Mouse (Mus musculus): ENCODE measurements around the gene Tnfrsf13c. TPM values are rescaled to one million over a fixed set of nuclear protein-coding genes. Genes with fewer than 3 reads are reported as not detected.

Tnfrsf13c gene
- total RNA-seq, 2 experiments from 2014 or later: 0.36 to 0.41 TPM

- DNase-seq: no peak
Observed at GRCm38 (mm10) chr15:82229542-82230045, 5.4 kb upstream of the Tnfrsf13c start.

DNA sequence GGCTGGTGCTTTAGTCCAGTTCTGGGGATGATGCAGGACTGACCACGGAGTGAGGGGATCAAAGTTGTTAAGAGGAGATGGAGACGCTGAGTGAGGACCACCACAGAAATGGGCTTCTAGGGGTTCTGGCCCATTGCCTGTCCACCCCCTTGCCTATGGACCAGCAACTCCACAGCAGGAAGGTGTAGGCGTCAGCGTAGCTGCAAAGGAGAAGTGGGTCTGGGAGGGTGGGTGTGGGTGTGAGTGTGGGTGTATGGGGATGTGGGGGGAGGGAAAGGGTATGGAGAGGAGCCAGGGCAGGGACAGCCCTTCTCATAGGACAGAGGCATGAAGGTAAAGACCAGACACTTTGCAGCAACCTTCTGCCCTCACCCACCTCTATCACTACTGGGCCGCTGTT, 1.6 kb upstream of the Tnfrsf13c start:
- DNase-seq: no peak

GRCm38 (mm10) chr15:82224602-82225215, 540 bp upstream of the Tnfrsf13c start:
- DNase-seq: no peak

DNA sequence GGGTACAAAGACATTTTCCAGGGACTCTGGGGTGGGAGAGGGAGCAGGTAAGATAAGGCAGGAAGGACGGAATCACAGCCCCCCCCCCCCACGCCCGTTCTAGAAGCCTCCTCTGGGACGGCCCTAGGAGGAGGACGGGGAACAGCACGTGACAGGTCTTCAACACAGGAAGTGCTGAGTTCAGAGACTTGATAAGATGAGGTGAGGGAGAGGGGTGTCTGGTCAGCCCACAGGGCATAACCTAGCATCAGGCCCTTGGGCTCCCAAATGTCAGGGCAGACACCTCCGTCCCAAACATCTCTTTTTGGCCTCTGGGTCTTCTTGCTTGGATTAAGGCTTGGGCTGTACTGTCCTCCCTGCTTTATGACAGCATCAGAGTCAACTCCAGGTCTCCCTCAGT, 918 bp downstream of the Tnfrsf13c start:
- DNase-seq: no peak

DNA sequence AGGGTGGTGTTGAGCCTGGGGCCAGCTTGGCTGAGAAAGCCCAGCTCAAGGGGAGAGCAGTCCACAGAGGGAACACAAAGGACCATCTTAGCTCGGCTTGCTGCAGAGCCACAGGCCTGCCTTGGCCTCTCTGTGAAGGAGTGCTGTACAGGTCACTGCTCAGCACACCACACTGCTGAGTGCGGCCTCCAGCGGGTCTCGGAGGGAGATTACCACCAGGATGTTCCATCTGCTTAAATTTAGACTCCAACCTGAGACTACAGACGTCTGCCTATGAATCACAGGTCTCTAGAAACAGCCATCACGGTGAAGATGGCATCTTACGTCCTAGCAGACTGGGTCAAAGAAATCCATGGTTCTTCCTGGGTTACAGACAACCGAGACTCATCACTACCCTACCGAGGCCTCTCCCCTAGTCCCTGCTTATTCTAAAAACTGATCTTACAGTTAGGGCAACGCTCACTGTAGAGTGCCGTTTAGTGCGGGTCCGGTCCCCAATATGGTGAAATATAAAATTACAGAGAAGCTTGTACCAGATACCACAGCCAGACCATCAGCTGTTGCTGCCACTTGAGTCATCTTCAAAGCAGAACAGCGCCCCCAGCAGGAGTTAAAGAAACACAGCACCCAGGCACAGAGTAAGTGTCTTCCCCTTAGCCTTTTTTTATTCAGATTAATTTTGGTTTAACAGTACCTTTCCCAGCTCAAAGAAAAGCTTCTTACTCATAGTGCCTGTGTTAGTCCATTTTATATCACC, 2.9 kb downstream of the Tnfrsf13c start:
- DNase-seq: no peak

DNA sequence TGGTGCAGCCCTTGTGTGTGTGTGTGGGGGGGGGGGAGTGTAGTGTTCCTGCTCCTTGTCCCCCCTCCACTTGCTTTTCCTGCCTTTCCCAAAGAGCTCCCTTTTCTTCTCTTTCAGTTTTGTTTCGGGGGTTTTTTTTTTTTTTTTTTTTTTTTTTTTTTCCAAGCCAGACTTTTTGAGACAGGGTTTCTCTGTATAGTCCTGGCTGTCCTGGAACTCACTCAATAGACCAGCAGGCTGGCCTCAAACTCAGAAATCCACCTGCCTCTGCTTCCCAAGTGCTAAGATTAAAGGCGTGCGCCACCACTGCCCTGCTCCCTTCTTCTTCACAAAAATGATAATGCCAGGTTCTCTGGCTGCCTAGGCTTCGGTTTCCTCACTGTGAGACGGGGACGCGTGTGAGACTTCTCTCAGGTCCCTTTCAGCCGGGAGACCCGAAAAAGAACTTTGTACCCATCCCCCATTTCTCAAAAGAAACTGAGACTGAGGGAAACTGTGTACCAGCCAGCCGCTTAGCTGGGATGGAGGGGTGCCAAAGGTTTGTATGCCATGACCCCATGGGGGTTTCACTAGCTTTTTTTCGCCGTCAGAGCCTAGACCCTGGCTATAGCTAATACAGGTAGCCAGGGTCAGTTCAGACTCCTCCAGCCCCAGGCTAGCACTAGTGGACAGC, 4.0 kb downstream of the Tnfrsf13c start:
- no peak for DNase-seq

DNA sequence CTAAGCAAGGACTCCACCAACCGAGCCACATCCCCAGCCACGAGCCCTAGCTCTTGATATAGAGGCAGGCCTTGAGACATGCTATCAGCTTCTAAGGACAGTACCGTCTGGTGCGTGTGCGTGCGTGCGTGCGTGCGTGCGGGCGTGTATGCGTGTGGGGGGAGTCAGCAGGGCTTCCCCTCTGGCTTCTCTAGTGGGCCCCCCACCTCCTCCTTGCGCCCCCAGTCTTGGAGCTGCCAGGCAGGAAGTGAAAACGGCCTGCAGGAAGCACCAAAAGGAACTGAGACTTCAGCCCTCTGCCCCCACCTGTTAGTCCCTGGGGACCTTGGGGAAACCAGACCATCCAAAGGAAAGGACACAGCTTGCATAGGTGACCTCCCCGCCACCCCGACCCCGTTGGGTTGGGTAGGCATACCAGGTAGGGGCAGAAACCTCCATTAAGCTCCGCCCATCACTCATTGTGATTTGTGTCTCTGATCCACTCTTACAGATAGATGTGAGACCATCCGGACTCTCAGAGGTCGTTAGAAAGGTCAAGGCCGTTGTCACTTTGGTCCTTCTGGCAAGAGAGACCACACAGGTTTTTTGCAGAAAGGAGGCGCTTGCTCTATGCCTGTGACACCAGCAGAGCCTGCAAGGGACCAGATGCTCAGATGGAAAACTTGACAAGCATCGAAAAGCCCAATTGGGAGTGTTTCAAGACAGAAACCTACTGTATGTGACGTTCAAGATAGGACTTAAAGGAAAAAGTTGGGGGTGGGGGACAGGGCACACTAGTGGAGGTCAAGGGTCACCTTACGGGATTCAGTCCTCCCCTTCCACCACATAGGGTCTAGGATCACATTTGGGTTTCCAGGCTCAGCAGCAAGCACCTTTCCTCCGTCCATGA, 5.1 kb downstream of the Tnfrsf13c start:
- DNase-seq: no peak

DNA sequence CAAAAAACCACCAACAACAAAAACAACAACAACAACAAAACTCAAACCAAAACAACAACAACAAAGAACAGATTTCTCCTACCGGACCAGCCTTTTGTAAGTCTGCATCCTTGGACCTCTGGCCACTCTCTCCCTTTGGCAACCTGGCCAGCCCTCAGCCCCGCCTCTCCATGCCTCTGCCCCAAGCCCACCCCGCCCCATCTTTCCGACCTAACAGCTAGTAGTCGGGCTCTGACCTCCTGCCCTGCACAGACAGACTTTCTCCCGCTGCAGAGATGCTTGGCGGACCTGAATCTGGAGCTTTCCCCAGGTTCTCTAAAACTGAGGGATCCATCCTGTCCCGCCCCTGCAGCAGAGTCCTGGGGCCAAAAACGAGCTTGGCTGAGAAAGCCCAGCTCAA, 6.2 kb downstream of the Tnfrsf13c start:
- DNase-seq: no peak

DNA sequence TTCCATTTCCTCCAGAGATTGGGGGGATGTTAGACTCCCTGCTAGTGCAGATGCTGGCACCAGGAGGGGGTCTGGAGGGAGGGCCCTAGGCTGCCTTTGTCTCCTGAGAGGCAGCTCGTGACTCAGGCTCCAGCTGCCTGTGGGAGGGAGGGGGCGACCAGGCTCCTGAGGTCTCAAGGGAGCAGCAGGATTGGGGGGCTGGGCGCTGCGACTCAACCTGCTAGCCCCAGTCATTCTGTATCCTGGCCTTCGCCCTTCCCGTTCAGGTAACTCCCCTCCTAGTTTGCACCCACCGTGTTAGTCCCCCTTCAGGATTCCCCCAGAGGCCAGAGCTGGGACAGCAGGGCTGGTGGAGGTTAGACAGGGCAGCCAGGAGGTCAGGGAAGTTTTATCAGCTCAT, 7.1 kb downstream of the Tnfrsf13c start:
- DNase-seq: no peak

DNA sequence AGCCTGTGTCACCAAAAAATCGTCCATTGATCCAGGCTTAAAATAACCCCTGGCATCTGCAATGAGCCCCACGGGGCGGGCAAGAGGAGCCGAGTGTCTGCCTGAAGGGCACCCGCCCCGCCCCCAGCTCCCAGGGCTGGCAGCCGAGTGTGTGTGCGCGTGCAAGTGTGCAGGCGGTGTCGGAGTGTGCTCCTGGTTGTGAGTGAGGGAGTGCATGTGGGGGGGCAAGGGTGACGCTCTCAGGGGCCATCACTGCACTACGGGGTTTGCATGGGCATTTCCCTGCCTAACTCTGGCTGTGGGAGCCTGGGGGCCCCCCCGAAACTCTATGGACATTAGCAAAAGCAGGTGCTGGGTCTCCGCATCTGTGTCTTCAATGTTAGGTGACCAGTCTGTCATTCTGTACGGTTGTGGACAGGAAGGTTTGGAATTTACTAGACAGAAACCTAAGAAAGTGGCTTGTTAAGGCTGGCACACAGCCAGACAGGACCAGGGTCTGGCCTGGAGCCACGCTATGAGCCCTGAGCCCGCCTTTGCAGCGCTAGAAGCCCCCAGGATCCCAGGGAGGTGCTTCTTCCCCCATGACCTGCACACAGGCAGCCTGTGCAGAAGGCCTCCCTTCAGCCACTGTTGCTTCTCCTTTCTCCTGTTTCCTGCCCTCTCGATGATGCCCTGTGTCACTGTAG, 7.9 kb downstream of the Tnfrsf13c start:
- DNase-seq: no peak

- no peak for DNase-seq
Observed at GRCm38 (mm10) chr15:82215332-82216046, 8.7 kb downstream of the Tnfrsf13c start.

GRCm38 (mm10) chr15:82213222-82213621, 10.9 kb downstream of the Tnfrsf13c start:
- no peak for DNase-seq

- no peak for DNase-seq
Observed at GRCm38 (mm10) chr15:82212752-82213063, 11.5 kb downstream of the Tnfrsf13c start, which contains the start of gene Shisa8. Shisa8 (minus strand) TSS chr15:82212815.

DNA sequence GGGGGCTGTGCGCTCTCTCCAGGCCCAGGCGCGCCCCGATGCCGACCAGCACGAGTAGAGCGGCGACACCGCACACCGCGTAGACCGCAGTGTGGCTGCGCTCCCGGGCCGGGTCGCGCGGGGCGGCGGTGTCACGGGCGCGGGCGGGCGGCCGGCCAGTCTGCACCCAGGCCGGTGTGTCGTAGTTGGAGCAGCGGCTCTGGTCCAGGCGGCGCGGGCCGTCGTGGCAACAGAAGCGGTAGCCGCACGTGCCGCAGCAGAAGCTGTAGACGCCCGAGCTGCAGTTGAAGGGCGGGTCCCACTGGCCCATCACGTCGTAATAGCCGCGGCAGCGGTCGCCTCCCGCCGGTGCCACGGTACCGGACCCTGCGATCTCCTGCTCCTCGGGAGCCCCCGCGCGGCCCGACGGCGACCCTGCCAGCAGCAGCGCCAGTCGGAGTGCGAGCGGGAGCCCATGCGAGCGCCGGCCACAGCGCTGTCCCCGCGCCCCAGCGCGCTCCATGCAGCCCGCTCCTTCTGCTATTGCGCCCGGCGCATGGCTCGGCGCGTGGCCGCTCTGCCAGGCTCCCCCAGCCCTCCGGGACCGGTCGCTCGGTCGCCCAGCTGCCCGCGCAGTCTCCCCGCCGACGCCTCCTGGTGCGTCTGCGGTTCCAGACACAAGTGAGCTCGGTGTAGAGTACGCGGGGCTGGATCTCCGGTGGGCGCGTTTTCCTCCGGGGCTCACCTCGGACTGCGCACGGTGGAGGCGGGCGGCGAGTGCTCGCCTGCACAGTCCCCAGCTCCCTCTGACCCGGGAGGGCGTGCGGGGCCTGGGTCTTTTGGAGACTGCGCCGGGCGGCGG, 12.0 kb downstream of the Tnfrsf13c start:
- peak; percentile 58 for DNase-seq

DNA sequence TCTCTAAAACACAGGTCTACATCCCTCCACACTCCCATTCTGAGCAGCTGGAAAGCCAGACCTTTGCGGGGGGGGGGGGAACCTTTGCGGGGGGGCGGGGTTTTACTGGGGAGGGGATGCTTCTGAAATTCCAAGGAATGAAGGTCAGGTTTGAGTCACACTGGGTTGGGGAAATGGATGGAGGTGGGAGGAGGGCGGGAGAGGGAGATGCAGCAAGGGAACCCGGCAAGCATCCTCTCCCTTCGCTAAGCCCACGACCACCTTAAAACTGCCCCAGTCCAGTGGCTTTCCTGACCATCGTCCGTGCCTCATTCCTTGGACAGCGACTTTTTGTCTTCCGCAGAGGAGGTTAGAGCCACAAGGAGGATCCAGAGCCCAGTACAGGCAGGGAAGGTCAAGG, 12.9 kb downstream of the Tnfrsf13c start:
- DNase-seq: no peak

DNA sequence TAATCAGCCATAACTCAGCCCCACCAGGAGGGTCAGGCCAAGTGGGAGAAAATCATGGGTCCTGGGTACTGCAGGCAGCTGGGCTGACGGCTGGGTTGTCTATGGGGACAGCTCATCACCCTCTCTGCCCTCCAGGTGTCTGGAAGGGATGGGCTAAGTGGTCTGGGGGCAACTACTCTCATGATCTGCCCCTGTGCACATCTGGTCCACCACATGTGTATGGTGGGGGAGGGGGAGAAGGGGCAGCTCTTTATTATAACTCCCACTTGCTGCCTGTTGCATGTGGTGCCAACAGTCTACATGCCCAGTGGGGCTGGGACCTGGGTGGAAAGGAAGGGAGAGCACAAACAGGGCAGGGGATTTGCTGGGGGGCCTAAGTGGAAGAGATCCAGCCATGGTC, 13.4 kb downstream of the Tnfrsf13c start:
- no peak for DNase-seq

DNA sequence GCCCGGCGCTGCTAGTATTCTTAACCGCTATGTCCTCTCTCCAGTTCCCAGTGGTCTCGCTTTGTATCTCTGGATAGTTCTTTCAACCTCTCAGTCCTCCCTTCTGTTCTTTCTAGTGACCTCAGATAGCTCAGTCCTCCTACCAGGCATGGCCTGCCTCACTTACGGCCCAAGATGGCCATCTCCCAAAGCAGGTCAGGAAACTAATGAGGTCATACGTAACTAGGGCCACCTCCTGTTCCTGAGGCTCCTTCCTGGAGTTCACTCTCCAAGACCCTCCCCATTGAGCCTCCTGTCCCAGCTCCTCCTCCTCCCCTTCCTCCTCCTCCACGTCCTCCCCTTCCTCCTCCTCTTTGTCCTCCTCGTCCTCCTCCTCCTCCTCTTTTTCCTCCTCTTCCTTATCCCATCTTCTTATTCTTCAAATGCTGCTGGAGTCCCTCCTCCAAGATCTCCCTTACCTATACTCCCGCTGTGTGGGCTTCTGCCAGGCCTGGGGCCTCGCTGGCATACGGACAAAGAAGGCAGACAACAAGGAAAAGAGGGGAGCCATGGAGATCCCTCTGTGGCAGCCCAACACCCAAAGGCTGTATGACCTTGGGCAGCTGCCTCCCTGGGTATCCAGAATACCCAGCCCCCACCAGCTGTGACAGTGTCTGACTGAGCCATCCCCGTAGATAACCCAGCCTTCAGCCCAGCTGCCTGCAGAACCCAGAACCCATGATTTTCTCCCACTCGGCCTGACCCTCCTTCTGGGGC, 14.7 kb downstream of the Tnfrsf13c start:
- no peak for DNase-seq

- no peak for DNase-seq
Observed at GRCm38 (mm10) chr15:82208307-82208706, 15.9 kb downstream of the Tnfrsf13c start.

DNA sequence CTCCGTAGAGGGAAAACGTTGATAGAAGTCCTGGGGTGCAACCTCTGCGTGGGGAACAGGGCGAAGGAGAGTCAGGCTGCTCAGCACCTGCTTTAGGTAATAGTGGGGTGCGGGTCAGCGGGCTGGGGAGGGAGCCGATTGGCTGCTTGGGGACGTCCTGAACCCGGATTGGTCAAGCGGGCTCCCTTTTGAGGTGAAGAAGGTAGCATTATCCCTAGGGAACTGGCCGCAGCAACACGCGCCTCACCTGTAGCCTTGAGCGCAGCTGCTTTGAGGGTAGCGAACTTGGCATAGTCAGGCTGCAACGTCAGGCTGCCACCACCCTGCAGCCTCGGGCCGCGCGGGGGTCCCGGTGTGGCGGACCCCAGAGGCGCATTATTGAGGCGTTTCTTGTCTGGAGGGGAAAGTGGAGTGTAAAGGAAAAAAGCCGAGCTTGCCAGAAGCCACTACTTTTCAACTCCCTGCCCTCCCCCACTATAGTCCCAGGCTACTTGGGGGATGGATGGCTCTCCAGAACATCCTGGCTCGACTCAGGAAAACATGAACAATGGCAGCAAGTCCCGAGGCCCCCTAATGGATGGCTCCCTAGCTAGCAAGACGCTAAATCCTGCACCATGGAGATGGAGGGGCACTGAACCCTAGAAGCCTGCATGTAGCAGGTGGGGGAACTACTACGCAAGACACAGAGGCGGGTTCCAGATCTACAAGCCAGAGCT, 16.5 kb downstream of the Tnfrsf13c start:
- no peak for DNase-seq
